Mouse (Mus musculus) thymus, adult 2 months (tissue): Measurements from ENCODE around the gene Sult1a1.

Experiments
- CTCF ChIP-seq: fragments of 200-500 bp; IDR thresholded peaks from 2 replicates; pipeline ENCODE4 v1.5.1; 2012; ENCODE audit warnings: mild to moderate bottlenecking, control low read depth, low read length, moderate library complexity, borderline replicate concordance; ENCODE audit not compliant: control insufficient read depth, poor library complexity, insufficient read depth; ENCODE audit errors: extremely low read depth
- POLR2A ChIP-seq: fragments of 200-500 bp; IDR thresholded peaks from 2 replicates; pipeline ENCODE4 v1.6.1; 2012; ENCODE audit warnings: mild to moderate bottlenecking, low read length, control low read depth, moderate library complexity; ENCODE audit not compliant: control insufficient read depth, poor library complexity, insufficient read depth; ENCODE audit errors: extremely low read depth

DNA sequence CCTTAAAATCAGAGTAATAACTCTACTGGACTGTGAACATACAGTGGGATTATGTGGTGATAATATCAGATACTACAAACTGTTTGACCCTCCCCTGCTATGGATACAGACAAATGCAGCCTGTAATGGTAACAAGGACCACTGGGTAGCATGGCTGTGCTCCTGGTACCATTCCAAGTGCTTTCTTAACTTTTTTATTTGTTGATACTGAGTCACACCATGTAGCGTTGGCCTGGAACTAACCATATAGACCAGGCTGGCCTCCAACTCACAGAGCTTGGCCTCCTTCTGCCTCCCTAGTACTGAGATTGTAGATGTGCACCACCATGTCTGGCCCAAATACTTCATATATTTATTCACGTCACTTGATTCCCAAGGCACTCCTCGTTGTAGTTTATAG, 11.0 kb downstream of the Sult1a1 start:
- no peak for TF ChIP-seq CTCF
- no peak for TF ChIP-seq POLR2A
